Comparison of ENCODE assay signal across 19 mouse cellular contexts in the genomic region with DNA sequence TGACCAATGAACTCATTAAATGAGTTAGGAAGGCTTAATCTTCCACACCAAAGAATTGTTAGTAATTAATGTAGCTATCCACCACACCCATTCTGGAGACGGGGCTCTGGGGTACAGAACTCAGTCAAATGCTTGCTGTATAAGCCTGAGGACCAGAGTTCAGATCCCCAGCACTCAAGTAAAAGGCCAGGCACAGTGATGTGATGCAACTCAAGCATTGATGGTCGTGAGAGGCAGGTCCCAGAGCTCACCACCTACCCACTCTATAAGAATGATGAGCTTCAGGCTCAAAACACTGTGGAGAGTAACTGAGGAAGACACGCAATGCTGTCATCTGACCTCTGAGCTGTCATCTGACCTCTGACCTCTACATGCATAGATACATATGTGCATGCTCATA.
"Had no signal": no experiment of that assay in that cellular context is flagged by ENCODE, and none has a peak within 500 bp of the region (broad histone marks: within the 10 kb centered on the region; RNA-seq: fewer than 3 reads in every experiment).

No protein-coding gene starts in this region.

- H3K9ac ChIP-seq: lung, embryonic 14.5 days; midbrain, embryonic 12.5 days; neural tube, embryonic 13.5 days; neural tube, embryonic 15.5 days had no signal

- H3K27ac ChIP-seq: midbrain, embryonic 10.5 days; midbrain, embryonic 12.5 days; neural tube, embryonic 13.5 days; neural tube, embryonic 15.5 days had no signal

- H3K36me3 ChIP-seq: midbrain, embryonic 10.5 days; midbrain, embryonic 12.5 days; neural tube, embryonic 13.5 days; neural tube, embryonic 15.5 days had no signal

- H3K9me3 ChIP-seq: midbrain, embryonic 10.5 days; midbrain, embryonic 12.5 days; neural tube, embryonic 13.5 days; neural tube, embryonic 15.5 days had no signal

- H3K27me3 ChIP-seq: midbrain, embryonic 12.5 days; neural tube, embryonic 13.5 days; neural tube, embryonic 15.5 days had no signal

- ATAC-seq: midbrain, embryonic 16.5 days had no signal

- H3K4me1 ChIP-seq: midbrain, embryonic 10.5 days; midbrain, embryonic 12.5 days; neural tube, embryonic 15.5 days had no signal

- H3K4me2 ChIP-seq: lung, embryonic 14.5 days; midbrain, embryonic 12.5 days; neural tube, embryonic 13.5 days; neural tube, embryonic 15.5 days had no signal

- DNase-seq: lung, adult 18-20 months; lung, embryonic 14.5 days; lung, postnatal 10 days; lung, postnatal 4 days; midbrain, embryonic 14.5 days; retina, postnatal 1 day; right cerebral cortex, adult 18-20 months; right cerebral cortex, postnatal 25 days; right cerebral cortex, postnatal 4 days; spleen, adult 18-20 months; thymus, adult 18-20 months; thymus, postnatal 14 days; thymus, postnatal 36 days had no signal

- H3K4me3 ChIP-seq: midbrain, embryonic 10.5 days; midbrain, embryonic 12.5 days; myocyte; neural tube, embryonic 13.5 days; neural tube, embryonic 15.5 days had no signal
